Mouse (Mus musculus): ENCODE results near the gene Disp2. TPM values are rescaled to one million over a fixed set of nuclear protein-coding genes. Genes with fewer than 3 reads are reported as not detected.

The Disp2 gene
- polyA plus RNA-seq, 1 experiment from 2014 or later, result 1.2 TPM

- no peak for DNase-seq (ENCODE audit: extremely low spot score, low spot score)
- Histone ChIP-seq H3K9me3 (no peaks in the 10 kb centered on the region), H3K27ac (no peak overlapping the region), H3K36me3 (replicated peaks) (no peaks in the 10 kb centered on the region), H3K4me1 (peaks cover 10% of the 10 kb centered on the region), H3K27me3 (ENCODE audit: poor library complexity, severe bottlenecking) (no peaks in the 10 kb centered on the region), H3K4me3 (no peak overlapping the region)
- 93% methylated on average over 4 of the region's 4 CpGs for WGBS
These were observed 62.3 kb downstream of the Disp2 start for GRCm38 (mm10) chr2:118841774-118842173.

- WGBS, result 93% methylated on average over 3 of the region's 3 CpGs
These were observed 64.9 kb downstream of the Disp2 start for GRCm38 (mm10) chr2:118844427-118844826.

GRCm38 (mm10) chr2:118846246-118846645, 66.7 kb downstream of the Disp2 start:
- H3K27me3 ChIP-seq (ENCODE audit: poor library complexity, severe bottlenecking), result no peaks in the 10 kb centered on the region
- no peaks in the 10 kb centered on the region for H3K36me3 ChIP-seq (replicated peaks)
- no peak overlapping the region for H3K4me3 ChIP-seq
- H3K4me1 ChIP-seq, result 0 out of 2 replicates have a peak, but pooled peaks cover 2% of the 10 kb centered on the region
- DNase-seq (ENCODE audit: extremely low spot score, low spot score), result no peak
- WGBS, result 80% methylated on average over 7 of the region's 7 CpGs
- H3K9me3 ChIP-seq, result no peaks in the 10 kb centered on the region
- H3K27ac ChIP-seq, result no peak overlapping the region

More at GRCm38 (mm10) chr2:118844427-118844826, 64.9 kb downstream of the Disp2 start:
- Histone ChIP-seq H3K4me3 (no peak overlapping the region), H3K27me3 (ENCODE audit: poor library complexity, severe bottlenecking) (no peaks in the 10 kb centered on the region), H3K9me3 (no peaks in the 10 kb centered on the region), H3K36me3 (replicated peaks) (no peaks in the 10 kb centered on the region), H3K4me1 (0 out of 2 replicates have a peak, but pooled peaks cover 2% of the 10 kb centered on the region), H3K27ac (no peak overlapping the region)
- DNase-seq (ENCODE audit: extremely low spot score, low spot score), result no peak

GRCm38 (mm10) chr2:118851756-118852155, 72.2 kb downstream of the Disp2 start:
- Histone ChIP-seq H3K27me3 (ENCODE audit: poor library complexity, severe bottlenecking) (no peaks in the 10 kb centered on the region), H3K27ac (no peak overlapping the region), H3K9me3 (no peaks in the 10 kb centered on the region), H3K4me3 (no peak overlapping the region), H3K36me3 (replicated peaks) (no peaks in the 10 kb centered on the region), H3K4me1 (no peaks in the 10 kb centered on the region)
- DNase-seq (ENCODE audit: extremely low spot score, low spot score), result no peak
- WGBS, result 28% methylated on average over 3 of the region's 3 CpGs

Other genes starting within 250 kb of the Disp2 start
- 3.8 and 4.5 TPM in 2 replicates for gene Bmf, start 230.0 kb upstream of the Disp2 start, polyA plus RNA-seq (2016; fragmentation: Nextera tagmentation; extraction: Ambion mirVana)
- gene Bub1b, start 181.5 kb upstream of the Disp2 start, polyA plus RNA-seq (2016; fragmentation: Nextera tagmentation; extraction: Ambion mirVana), result 168 and 179 TPM in 2 replicates
- gene Pak6, start 116.4 kb upstream of the Disp2 start, polyA plus RNA-seq (2016; fragmentation: Nextera tagmentation; extraction: Ambion mirVana), result 0.52 and 1.6 TPM in 2 replicates
- not detected in 2 replicates for gene Ankrd63, start 75.8 kb upstream of the Disp2 start, polyA plus RNA-seq (2016; fragmentation: Nextera tagmentation; extraction: Ambion mirVana)
- gene Plcb2, start 51.3 kb upstream of the Disp2 start, polyA plus RNA-seq (2016; fragmentation: Nextera tagmentation; extraction: Ambion mirVana), result 0.38 and 0.46 TPM in 2 replicates
- gene Inafm2, start 34.0 kb upstream of the Disp2 start, polyA plus RNA-seq (2016; fragmentation: Nextera tagmentation; extraction: Ambion mirVana), result 19.8 and 21.7 TPM in 2 replicates
- 0.53 and 0.64 TPM in 2 replicates for gene Ccdc9b, start 17.1 kb upstream of the Disp2 start, polyA plus RNA-seq (2016; fragmentation: Nextera tagmentation; extraction: Ambion mirVana)
- not detected in 2 replicates for gene Phgr1, start 7.0 kb upstream of the Disp2 start, polyA plus RNA-seq (2016; fragmentation: Nextera tagmentation; extraction: Ambion mirVana)
- 173 and 180 TPM in 2 replicates for gene Knstrn, start 34.3 kb downstream of the Disp2 start, polyA plus RNA-seq (2016; fragmentation: Nextera tagmentation; extraction: Ambion mirVana)
- 66.2 and 67.7 TPM in 2 replicates for gene Ivd, start 82.2 kb downstream of the Disp2 start, polyA plus RNA-seq (2016; fragmentation: Nextera tagmentation; extraction: Ambion mirVana)
- 3.6 and 4.1 TPM in 2 replicates for gene Bahd1, start 120.7 kb downstream of the Disp2 start, polyA plus RNA-seq (2016; fragmentation: Nextera tagmentation; extraction: Ambion mirVana)
- 13.8 and 14.5 TPM in 2 replicates for gene Chst14, start 146.8 kb downstream of the Disp2 start, polyA plus RNA-seq (2016; fragmentation: Nextera tagmentation; extraction: Ambion mirVana)
- gene Ccdc32, start 249.7 kb downstream of the Disp2 start, polyA plus RNA-seq (2016; fragmentation: Nextera tagmentation; extraction: Ambion mirVana), result 20.5 and 21.0 TPM in 2 replicates

Data from forebrain, embryonic 10.5 days (tissue).